Mouse (Mus musculus): Measurements from ENCODE around the gene Emg1. TPM values are rescaled to one million over a fixed set of nuclear protein-coding genes. Genes with fewer than 3 reads are reported as not detected.

Gene Emg1
- total RNA-seq, 2 experiments from 2014 or later: 72.5 to 75.1 TPM

- DNase-seq (ENCODE audit: low spot score): peak; percentile 96
- intact Hi-C loops (cut with DNase I): loop anchor here (2.0 to 5.0 kb wide), 3 partner anchors 46 to 95 kb away; partner anchors contain the start of genes Atn1, Gm45234 and Grcc10
Observed at GRCm38 (mm10) chr6:124662477-124663423, 49.2 kb downstream of the Emg1 start, which contains the start of gene Lpcat3. TSS of gene Lpcat3 (plus strand) at chr6:124663027.

- DNase-seq (ENCODE audit: low spot score): no peak
- intact Hi-C loops (cut with DNase I): loop anchor here (2.0 to 5.0 kb wide), 3 partner anchors 47 to 95 kb away; partner anchors contain the start of genes Atn1, Gm45234 and Grcc10
Observed at GRCm38 (mm10) chr6:124661995-124662394, 50.0 kb downstream of the Emg1 start.

- intact Hi-C loops (cut with DNase I): loop anchor here (5.0 kb wide), 1 partner anchor 96 kb away; the partner anchor contains the start of genes Atn1 and Gm45234
- DNase-seq (ENCODE audit: low spot score): no peak
Observed at GRCm38 (mm10) chr6:124661156-124661806, 50.7 kb downstream of the Emg1 start.

GRCm38 (mm10) chr6:124658067-124658466 lies 53.9 kb downstream of the Emg1 start:
- no peak for DNase-seq (ENCODE audit: low spot score)
- intact Hi-C loops (cut with DNase I): no loop called here

- intact Hi-C loops (cut with DNase I): no loop called here
- DNase-seq (ENCODE audit: low spot score): no peak
Observed at GRCm38 (mm10) chr6:124655893-124656292, 56.1 kb downstream of the Emg1 start.

Small RNA genes within 50 kb of the gene (microRNA-seq; reads per million reads assigned to microRNA genes)
- gene Mir141 (20.0 reads per million, percentile 35 among the genes with 10 or more reads in this experiment), gene Mir200c (461 reads per million, percentile 74 among the genes with 10 or more reads in this experiment)

Other genes with a start within 250 kb of the Emg1 start
- gene Clstn3, start 247.4 kb downstream of the Emg1 start, total RNA-seq (2021): 1 to 10 TPM in 1 of 2 experiments, under 1 TPM in 1; 0.49 to 1.5 TPM
- gene C1rl, start 219.1 kb downstream of the Emg1 start, total RNA-seq (2021): 1 to 10 TPM; 1.1 to 1.3 TPM
- gene C1ra, start 199.8 kb downstream of the Emg1 start, total RNA-seq (2021): 10 to 100 TPM; 10.7 to 11.6 TPM
- gene C1s1, start 169.8 kb downstream of the Emg1 start, total RNA-seq (2021): 10 to 100 TPM; 20.2 to 22.7 TPM
- 1 to 10 TPM in 1 of 2 experiments, under 1 TPM in 1; 0.95 to 1.3 TPM for gene C1rb, start 141.9 kb downstream of the Emg1 start, total RNA-seq (2021)
- under 1 TPM; 0.48 to 0.62 TPM for gene C1s2, start 76.1 kb downstream of the Emg1 start, total RNA-seq (2021)
- 10 to 100 TPM; 39.6 to 43.9 TPM for gene Lpcat3, start 49.2 kb downstream of the Emg1 start, total RNA-seq (2021)
- 100 to 1,000 TPM; 322 to 323 TPM for gene Phb2, start 158 bp upstream of the Emg1 start, total RNA-seq (2021)
- 1 to 10 TPM; 4.7 TPM for gene Ptpn6, start 26.5 kb upstream of the Emg1 start, total RNA-seq (2021)
- gene Grcc10, start 29.2 kb upstream of the Emg1 start, total RNA-seq (2021): 100 to 1,000 TPM; 274 to 277 TPM
- gene Gm45234, start 43.8 kb upstream of the Emg1 start, total RNA-seq (2021): 1 to 10 TPM in 1 of 2 experiments, not detected in 1; 3.8 TPM
- gene Atn1, start 44.3 kb upstream of the Emg1 start, total RNA-seq (2021): 10 to 100 TPM; 37.0 to 39.7 TPM
- 1 to 10 TPM; 1.9 to 3.3 TPM for gene Eno2, start 57.5 kb upstream of the Emg1 start, total RNA-seq (2021)
- gene Lrrc23, start 67.5 kb upstream of the Emg1 start, total RNA-seq (2021): not detected
- 1 to 10 TPM; 2.9 to 3.3 TPM for gene Spsb2, start 96.5 kb upstream of the Emg1 start, total RNA-seq (2021)
- 100 to 1,000 TPM; 837 to 904 TPM for gene Tpi1, start 102.1 kb upstream of the Emg1 start, total RNA-seq (2021)
- 10 to 100 TPM; 73.7 to 75.3 TPM for gene Usp5, start 117.3 kb upstream of the Emg1 start, total RNA-seq (2021)
- 1 to 10 TPM in 1 of 2 experiments, under 1 TPM in 1; 0.91 to 1.6 TPM for gene Cdca3, start 117.4 kb upstream of the Emg1 start, total RNA-seq (2021)
- 1 to 10 TPM; 3.0 to 3.2 TPM for gene Gnb3, start 128.1 kb upstream of the Emg1 start, total RNA-seq (2021)
- 10 to 100 TPM; 12.3 to 13.5 TPM for gene P3h3, start 145.6 kb upstream of the Emg1 start, total RNA-seq (2021)
- 1 to 10 TPM in 1 of 2 experiments, under 1 TPM in 1; 0.62 to 1.0 TPM for gene Gpr162, start 151.8 kb upstream of the Emg1 start, total RNA-seq (2021)
- gene Cd4, start 176.0 kb upstream of the Emg1 start, total RNA-seq (2021): 1 to 10 TPM in 1 of 2 experiments, under 1 TPM in 1; 0.73 to 1.3 TPM
- gene Lag3, start 199.5 kb upstream of the Emg1 start, total RNA-seq (2021): under 1 TPM; 0.34 to 0.83 TPM
- 100 to 1,000 TPM; 235 to 245 TPM for gene Ptms, start 207.9 kb upstream of the Emg1 start, total RNA-seq (2021)
- gene Mlf2, start 219.2 kb upstream of the Emg1 start, total RNA-seq (2021): 100 to 1,000 TPM; 205 to 207 TPM